Mouse (Mus musculus) heart, embryonic 14.5 days (tissue): ENCODE measurements around the gene Nlgn3. TPM values are rescaled to one million over a fixed set of nuclear protein-coding genes. Genes with fewer than 3 reads are reported as not detected.

Experiments used
- ATAC-seq: fragments of 200-750 bp; cut with Nextera tagmentation; 2 replicates; pipeline ENCODE4 v1.8.0; 2017; ENCODE audit warnings: low read depth, moderate TSS enrichment; ENCODE audit not compliant: insufficient number of reproducible peaks, insufficient read depth, low FRiP score
- H3K27ac ChIP-seq, 2 experiments: fragments of 200-500 bp in 1 of 2; fragments of 300-500 bp in 1 of 2; sonication (generic) in 1 of 2; replicated peaks in 1 of 2; 2 replicates each; pipeline ENCODE4 v1.5.1; 2012 to 2014; ENCODE audit warnings: low read depth in 2 of 2, low read length in 2 of 2, control low read depth in 1 of 2, mild to moderate bottlenecking in 1 of 2, mixed read lengths in 1 of 2; ENCODE audit not compliant: control insufficient read depth in 1 of 2, insufficient read depth in 1 of 2
- H3K27me3 ChIP-seq: fragments of 300-500 bp; sonication (generic); 2 replicates; pipeline ENCODE4 v1.6.1; 2014; ENCODE audit warnings: mild to moderate bottlenecking, low read length, control low read depth; ENCODE audit not compliant: control insufficient read depth, insufficient read depth
- H3K36me3 ChIP-seq: fragments of 300-500 bp; sonication (generic); 2 replicates; pipeline ENCODE4 v1.6.1; 2014; ENCODE audit warnings: mild to moderate bottlenecking, control low read depth, low read length, mixed read lengths; ENCODE audit not compliant: control insufficient read depth, insufficient read depth
- H3K4me1 ChIP-seq, 2 experiments: fragments of 200-500 bp in 1 of 2; fragments of 300-500 bp in 1 of 2; sonication (generic) in 1 of 2; 2 replicates each; pipeline ENCODE4 v1.6.1; 2012 to 2014; ENCODE audit warnings: low read length in 2 of 2, control low read depth in 1 of 2, mixed read lengths in 1 of 2; ENCODE audit not compliant: control insufficient read depth in 2 of 2, insufficient read depth in 2 of 2
- H3K4me2 ChIP-seq: fragments of 300-500 bp; sonication (generic); 2 replicates; pipeline ENCODE4 v1.6.1; 2014; ENCODE audit warnings: mild to moderate bottlenecking, low read length
- H3K4me3 ChIP-seq, 2 experiments: fragments of 200-500 bp in 1 of 2; fragments of 300-500 bp in 1 of 2; sonication (generic) in 1 of 2; 2 replicates each; pipeline ENCODE4 v1.5.1; 2012 to 2014; ENCODE audit warnings: low read length in 2 of 2, mild to moderate bottlenecking in 2 of 2, control low read depth in 1 of 2, low read depth in 1 of 2, moderate library complexity in 1 of 2; ENCODE audit not compliant: control insufficient read depth in 1 of 2, insufficient read depth in 1 of 2
- H3K9ac ChIP-seq: fragments of 300-500 bp; sonication (generic); 2 replicates; pipeline ENCODE4 v1.6.1; 2014; ENCODE audit warnings: mild to moderate bottlenecking, low read length
- H3K9me3 ChIP-seq: fragments of 300-500 bp; sonication (generic); 2 replicates; pipeline ENCODE4 v1.6.1; 2016; ENCODE audit warnings: low read length, control low read depth; ENCODE audit not compliant: control insufficient read depth
- WGBS: fragments of 180-500 bp; shearing (Covaris S2); extraction: QIAGEN DNeasy Blood & Tissue Kit; methylation state at CpG from one replicate; pipeline ENCODE4 v1.1.7; 2014; 5-methylcytosine and 5-hydroxymethylcytosine counted together
- polyA plus RNA-seq: library from polyadenylated mRNA; unstranded; fragments of >200 nt; fragmentation: Nextera tagmentation; extraction: Ambion mirVana; gene quantifications from 2 replicates; pipeline ENCODE4 v1.2.1, GENCODE M21; 2014

Nlgn3 gene
- polyA plus RNA-seq = 2.5 and 2.9 TPM in 2 replicates

GRCm38 (mm10) chrX:101299055-101299454 is at the start of gene Nlgn3:
TSS of gene Nlgn3 (plus strand) at chrX:101299168.
- Histone ChIP-seq H3K27ac (no peak within 1 kb of the TSS), H3K4me2 (peak within 1 kb of the TSS; percentile 61), H3K36me3 (peaks cover 34% of the 10 kb centered on the region), H3K4me3 (peak within 1 kb of the TSS; percentile 32 to 40), H3K27me3 (no peaks in the 10 kb centered on the region), H3K9ac (peak within 1 kb of the TSS; percentile 61; the same call in 1 of the 2 replicates), H3K4me1 (no peaks in the 10 kb centered on the region; a peak in 2 of 4 replicates), H3K9me3 (no peaks in the 10 kb centered on the region)
- 20% methylated on average over 23 of the region's 24 CpGs for WGBS
- no peak for ATAC-seq

GRCm38 (mm10) chrX:101253952-101254729 is 44.8 kb upstream of the Nlgn3 start, which contains the start of gene Foxo4:
TSS of gene Foxo4 (plus strand) at chrX:101254528.
- Histone ChIP-seq H3K27me3 (no peaks in the 10 kb centered on the region), H3K36me3 (peaks cover 13% of the 10 kb centered on the region; the same call in 1 of the 2 replicates), H3K9ac (peak within 1 kb of the TSS; percentile 75), H3K4me1 (peaks cover 0 to 4% of the 10 kb centered on the region in 2 experiments; a peak in 1 of 4 replicates), H3K4me3 (peak within 1 kb of the TSS; percentile 56 to 63), H3K9me3 (no peaks in the 10 kb centered on the region), H3K4me2 (peak within 1 kb of the TSS; percentile 76), H3K27ac (peak within 1 kb of the TSS; percentile 48 to 68)
- ATAC-seq = peak; percentile 89
- 13% methylated on average over 47 of the region's 47 CpGs for WGBS

GRCm38 (mm10) chrX:101254740-101255139 is 44.2 kb upstream of the Nlgn3 start:
- peaks cover 13% of the 10 kb centered on the region; the same call in 1 of the 2 replicates for H3K36me3 ChIP-seq
- WGBS = 16% methylated on average over 26 of the region's 26 CpGs
- no peak; the same call in 1 of the 2 replicates for ATAC-seq
- peaks cover 0 to 4% of the 10 kb centered on the region in 2 experiments; a peak in 1 of 4 replicates for H3K4me1 ChIP-seq
- peak overlapping the region; percentile 48 to 68 for H3K27ac ChIP-seq
- H3K4me3 ChIP-seq = peak overlapping the region; percentile 56 to 63
- H3K9me3 ChIP-seq = no peaks in the 10 kb centered on the region
- no peaks in the 10 kb centered on the region for H3K27me3 ChIP-seq
- peak overlapping the region; percentile 75 for H3K9ac ChIP-seq
- peak overlapping the region; percentile 76 for H3K4me2 ChIP-seq

- Histone ChIP-seq H3K9me3 (no peaks in the 10 kb centered on the region), H3K36me3 (peaks cover 13% of the 10 kb centered on the region; the same call in 1 of the 2 replicates), H3K9ac (no peak overlapping the region), H3K27ac (no peak overlapping the region), H3K27me3 (no peaks in the 10 kb centered on the region), H3K4me2 (peak overlapping the region; percentile 76; the same call in 1 of the 2 replicates), H3K4me1 (peaks cover 9 to 12% of the 10 kb centered on the region in 2 experiments; a peak in 2 of 4 replicates), H3K4me3 (no peak overlapping the region)
- ATAC-seq = no peak
- WGBS = 78% methylated on average over 13 of the region's 13 CpGs
Observed at GRCm38 (mm10) chrX:101256603-101257002, 42.4 kb upstream of the Nlgn3 start.

- peak overlapping the region; percentile 8; the same call in 1 of the 2 replicates for H3K4me2 ChIP-seq
- no peak overlapping the region for H3K9ac ChIP-seq
Observed at GRCm38 (mm10) chrX:101260441-101261325, 38.3 kb upstream of the Nlgn3 start.

GRCm38 (mm10) chrX:101263892-101264291 is 35.1 kb upstream of the Nlgn3 start, which contains the start of gene Gm614:
TSS of gene Gm614 (minus strand) at chrX:101263992.
- Histone ChIP-seq H3K4me1 (peaks cover 8 to 9% of the 10 kb centered on the region in 2 experiments; a peak in 2 of 4 replicates), H3K27ac (no peak within 1 kb of the TSS), H3K4me2 (no peak within 1 kb of the TSS), H3K4me3 (no peak within 1 kb of the TSS), H3K36me3 (peaks cover 2% of the 10 kb centered on the region; the same call in 1 of the 2 replicates), H3K9me3 (no peaks in the 10 kb centered on the region), H3K27me3 (no peaks in the 10 kb centered on the region), H3K9ac (no peak within 1 kb of the TSS)
- ATAC-seq = no peak
- 88% methylated on average over 1 of the region's 1 CpGs for WGBS

More at GRCm38 (mm10) chrX:101260441-101261325, 38.3 kb upstream of the Nlgn3 start:
- Histone ChIP-seq H3K9me3 (no peaks in the 10 kb centered on the region), H3K27ac (peak overlapping the region; percentile 45 to 64), H3K36me3 (peaks cover 13% of the 10 kb centered on the region; the same call in 1 of the 2 replicates), H3K4me1 (peaks cover 9 to 10% of the 10 kb centered on the region in 2 experiments; a peak in 2 of 4 replicates), H3K4me3 (no peak overlapping the region), H3K27me3 (no peaks in the 10 kb centered on the region)
- 25% methylated on average over 8 of the region's 13 CpGs for WGBS
- peak; percentile 51 for ATAC-seq

- H3K4me2 ChIP-seq = no peak overlapping the region
- ATAC-seq = no peak
- 93% methylated on average over 6 of the region's 6 CpGs for WGBS
- no peaks in the 10 kb centered on the region for H3K27me3 ChIP-seq
- no peak overlapping the region for H3K27ac ChIP-seq
- no peaks in the 10 kb centered on the region for H3K36me3 ChIP-seq
- no peak overlapping the region for H3K9ac ChIP-seq
- H3K9me3 ChIP-seq = no peaks in the 10 kb centered on the region
- no peak overlapping the region for H3K4me3 ChIP-seq
- no peaks in the 10 kb centered on the region for H3K4me1 ChIP-seq
Observed at GRCm38 (mm10) chrX:101266631-101267030, 32.3 kb upstream of the Nlgn3 start.
